Mouse (Mus musculus) G1E-ER4 (cell line): ENCODE data around the gene Fam71e2. TPM values are rescaled to one million over a fixed set of nuclear protein-coding genes. Genes with fewer than 3 reads are reported as not detected.

Source experiments
- GATA1 ChIP-seq: IDR thresholded peaks from one replicate; pipeline ENCODE4 v1.8.0; 2012; ENCODE audit warnings: low read length, inconsistent platforms
- polyA plus RNA-seq: library from polyadenylated mRNA; stranded (reverse); fragments of >175 nt; gene quantifications from 2 replicates; pipeline ENCODE4 v1.2.3, GENCODE M21; 2012

The Fam71e2 gene
- polyA plus RNA-seq, 1 experiment = not detected

- no peak for TF ChIP-seq GATA1
Observed at GRCm38 (mm10) chr7:4719276-4719675, 51.8 kb downstream of the Fam71e2 start.

GRCm38 (mm10) chr7:4716955-4717354, 54.1 kb downstream of the Fam71e2 start:
- TF ChIP-seq GATA1 = no peak

GRCm38 (mm10) chr7:4712594-4712993, 58.5 kb downstream of the Fam71e2 start:
- no peak for TF ChIP-seq GATA1

- no peak for TF ChIP-seq GATA1
Observed at GRCm38 (mm10) chr7:4705098-4705497, 66.0 kb downstream of the Fam71e2 start.

Other genes with a start within 250 kb of the Fam71e2 start
- 0.81 and 1.2 TPM in 2 replicates for gene Tnni3, start 247.1 kb downstream of the Fam71e2 start, polyA plus RNA-seq
- gene Dnaaf3, start 238.8 kb downstream of the Fam71e2 start, polyA plus RNA-seq = 0.03 TPM in 1 of 2 replicates, not detected in the other
- gene Syt5, start 223.8 kb downstream of the Fam71e2 start, polyA plus RNA-seq = not detected in 2 replicates
- not detected in 2 replicates for gene Ptprh, start 167.3 kb downstream of the Fam71e2 start, polyA plus RNA-seq
- gene Tmem86b, start 139.9 kb downstream of the Fam71e2 start, polyA plus RNA-seq = 2.8 and 3.7 TPM in 2 replicates
- gene Ppp6r1, start 112.3 kb downstream of the Fam71e2 start, polyA plus RNA-seq = 272 and 281 TPM in 2 replicates
- gene Hspbp1, start 86.2 kb downstream of the Fam71e2 start, polyA plus RNA-seq = 234 and 302 TPM in 2 replicates
- gene Brsk1, start 80.7 kb downstream of the Fam71e2 start, polyA plus RNA-seq = not detected in 2 replicates
- gene Tmem150b, start 46.1 kb downstream of the Fam71e2 start, polyA plus RNA-seq = 0.04 TPM in 1 of 2 replicates, not detected in the other
- gene Kmt5c, start 31.2 kb downstream of the Fam71e2 start, polyA plus RNA-seq = 474 and 610 TPM in 2 replicates
- 125 and 159 TPM in 2 replicates for gene Cox6b2, start 18.2 kb downstream of the Fam71e2 start, polyA plus RNA-seq
- gene Il11, start 11.6 kb upstream of the Fam71e2 start, polyA plus RNA-seq = 0.51 and 0.60 TPM in 2 replicates
- 0.12 TPM in 1 of 2 replicates, not detected in the other for gene Tmem190, start 11.6 kb upstream of the Fam71e2 start, polyA plus RNA-seq
- gene Tmem238, start 18.4 kb upstream of the Fam71e2 start, polyA plus RNA-seq = 128 and 187 TPM in 2 replicates
- gene Rpl28, start 21.6 kb upstream of the Fam71e2 start, polyA plus RNA-seq = 12,006 and 12,218 TPM in 2 replicates
- gene Ube2s, start 41.3 kb upstream of the Fam71e2 start, polyA plus RNA-seq = 434 and 528 TPM in 2 replicates
- not detected in 2 replicates for gene Shisa7, start 73.4 kb upstream of the Fam71e2 start, polyA plus RNA-seq
- 11.3 and 13.0 TPM in 2 replicates for gene Isoc2b, start 99.0 kb upstream of the Fam71e2 start, polyA plus RNA-seq
- 10.8 and 31.1 TPM in 2 replicates for gene Isoc2a, start 105.9 kb upstream of the Fam71e2 start, polyA plus RNA-seq
- gene Gm36210, start 135.2 kb upstream of the Fam71e2 start, polyA plus RNA-seq = not detected in 2 replicates
- gene Zfp628, start 143.9 kb upstream of the Fam71e2 start, polyA plus RNA-seq = 57.2 and 60.0 TPM in 2 replicates
- gene Nat14, start 150.7 kb upstream of the Fam71e2 start, polyA plus RNA-seq = 1.8 TPM in 2 replicates
- gene Ssc5d, start 154.5 kb upstream of the Fam71e2 start, polyA plus RNA-seq = 0.05 TPM in 2 replicates
- not detected in 2 replicates for gene Sbk2, start 193.1 kb upstream of the Fam71e2 start, polyA plus RNA-seq
- not detected in 2 replicates for gene Sbk3, start 199.9 kb upstream of the Fam71e2 start, polyA plus RNA-seq
- 0.04 and 0.05 TPM in 2 replicates for gene Zfp579, start 224.9 kb upstream of the Fam71e2 start, polyA plus RNA-seq
- 56.5 and 78.4 TPM in 2 replicates for gene Zfp524, start 243.1 kb upstream of the Fam71e2 start, polyA plus RNA-seq
- 91.3 and 107 TPM in 2 replicates for gene Fiz1, start 243.4 kb upstream of the Fam71e2 start, polyA plus RNA-seq
- 15.3 TPM in 1 of 2 replicates, not detected in the other for gene Gm44973, start 244.2 kb upstream of the Fam71e2 start, polyA plus RNA-seq
- gene Zfp865, start 249.1 kb upstream of the Fam71e2 start, polyA plus RNA-seq = 146 and 194 TPM in 2 replicates
- gene Ccdc106, start 249.3 kb upstream of the Fam71e2 start, polyA plus RNA-seq = 0.64 and 0.82 TPM in 2 replicates